Mouse (Mus musculus) liver, embryonic 11.5 days (tissue): ENCODE results near the gene 4930503E14Rik. TPM values are rescaled to one million over a fixed set of nuclear protein-coding genes. Genes with fewer than 3 reads are reported as not detected.
"Not testable (repeated sequence)": the region's sequence is repeated elsewhere in the genome, so short reads cannot be mapped to it uniquely, and the experiment has no call there.

Experiments
- ATAC-seq: fragments of 200-750 bp; cut with Nextera tagmentation; replicated peaks from 2 replicates; pipeline ENCODE4 v1.8.0; 2017; ENCODE audit warnings: moderate number of reproducible peaks, mild to moderate bottlenecking, moderate TSS enrichment, moderate library complexity; ENCODE audit not compliant: low FRiP score
- DNase-seq: peaks from one replicate; pipeline ENCODE4 v3.0.0-alpha.2; 2017; ENCODE audit warnings: low spot score
- H3K27ac ChIP-seq: fragments of 300-500 bp; sonication (generic); 2 replicates; pipeline ENCODE4 v1.5.1; 2014; ENCODE audit warnings: mild to moderate bottlenecking, low read depth, low read length, control low read depth
- H3K27me3 ChIP-seq: fragments of 300-500 bp; sonication (generic); replicated peaks from 2 replicates; pipeline ENCODE4 v1.6.1; 2014; ENCODE audit warnings: low read length, mixed read lengths; ENCODE audit not compliant: control insufficient read depth, insufficient read depth
- H3K36me3 ChIP-seq: fragments of 300-500 bp; sonication (generic); 2 replicates; pipeline ENCODE4 v1.6.1; 2014; ENCODE audit warnings: mild to moderate bottlenecking, low read length, moderate library complexity, mixed read lengths; ENCODE audit not compliant: control insufficient read depth, insufficient read depth
- H3K4me1 ChIP-seq: fragments of 300-500 bp; sonication (generic); replicated peaks from 2 replicates; pipeline ENCODE4 v1.6.1; 2014; ENCODE audit warnings: low read length, mixed read lengths; ENCODE audit not compliant: control insufficient read depth, insufficient read depth
- H3K4me2 ChIP-seq: fragments of 300-500 bp; sonication (generic); 2 replicates; pipeline ENCODE4 v1.6.1; 2014; ENCODE audit warnings: mild to moderate bottlenecking, control low read depth, moderate library complexity
- H3K4me3 ChIP-seq: fragments of 300-500 bp; sonication (generic); 2 replicates; pipeline ENCODE4 v1.5.1; 2014; ENCODE audit warnings: low read depth, low read length, control low read depth
- H3K9ac ChIP-seq: fragments of 300-500 bp; sonication (generic); 2 replicates; pipeline ENCODE4 v1.6.1; 2014; ENCODE audit warnings: low read depth, low read length, control low read depth
- H3K9me3 ChIP-seq: fragments of 300-500 bp; sonication (generic); 2 replicates; pipeline ENCODE4 v1.6.1; 2016; ENCODE audit warnings: low read length, inconsistent platforms, mixed read lengths; ENCODE audit not compliant: control insufficient read depth
- WGBS: fragments of 180-500 bp; shearing (Covaris S2); extraction: QIAGEN DNeasy Blood & Tissue Kit; methylation state at CpG from one replicate; pipeline ENCODE4 v1.1.7; 2014; 5-methylcytosine and 5-hydroxymethylcytosine counted together
- polyA plus RNA-seq: library from polyadenylated mRNA; unstranded; fragments of >200 nt; fragmentation: Nextera tagmentation; extraction: Ambion mirVana; gene quantifications from 2 replicates; pipeline ENCODE4 v1.2.1, GENCODE M21; 2014

The 4930503E14Rik gene
- not detected in 2 replicates for polyA plus RNA-seq

DNA sequence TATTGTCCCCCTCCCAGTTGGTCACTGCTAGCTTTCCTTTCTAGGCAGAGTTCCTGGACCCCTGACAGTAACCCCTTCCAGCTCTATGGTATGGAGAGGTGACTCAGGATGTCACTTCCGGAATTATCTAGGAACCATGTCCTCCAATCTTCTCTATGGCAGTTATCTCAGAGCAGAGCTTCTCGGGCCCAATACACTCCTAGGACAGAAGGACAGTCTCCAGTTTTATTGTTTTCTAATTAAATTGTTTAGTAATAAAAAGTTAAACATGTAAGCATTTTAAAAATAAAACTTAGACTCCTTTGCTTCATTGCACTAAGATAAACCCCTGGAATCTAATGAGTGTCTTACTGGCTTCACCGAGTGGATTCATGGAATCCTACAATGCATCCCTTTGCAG, at the start of gene 4930503E14Rik:
Gene 4930503E14Rik, minus strand, starts transcription at position 101 of the 400 bp plus-strand sequence.
- not testable (repeated sequence) for ATAC-seq, H3K27me3 ChIP-seq, H3K9me3 ChIP-seq, H3K4me3 ChIP-seq, DNase-seq, H3K4me1 ChIP-seq, H3K4me2 ChIP-seq, H3K9ac ChIP-seq, H3K27ac ChIP-seq, H3K36me3 ChIP-seq
- 87% methylated on average over 3 of the region's 3 CpGs for WGBS

DNA sequence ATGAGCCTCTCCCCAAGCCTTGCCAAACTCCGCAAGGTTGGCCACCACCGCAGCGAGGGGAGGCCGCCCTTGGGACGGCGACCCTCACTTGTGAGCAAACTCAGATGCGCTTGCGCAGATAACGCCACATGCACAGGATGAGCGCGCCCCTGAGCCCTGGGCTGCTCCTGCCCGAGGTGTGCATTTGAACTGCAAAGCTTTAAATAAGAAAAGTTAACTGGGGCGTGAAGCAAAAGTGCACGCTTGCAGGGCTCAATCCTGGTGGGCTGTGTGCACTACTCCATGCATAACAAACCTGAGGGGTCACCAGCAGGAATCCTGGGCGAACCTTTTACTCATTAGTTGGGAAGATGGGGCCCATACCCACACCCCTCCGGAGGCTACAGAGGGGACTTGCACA, 35.0 kb upstream of the 4930503E14Rik start:
- Histone ChIP-seq H3K36me3 (no peaks in the 10 kb centered on the region), H3K4me2 (no peak overlapping the region), H3K4me1 (no peaks in the 10 kb centered on the region), H3K27me3 (no peaks in the 10 kb centered on the region), H3K27ac (no peak overlapping the region), H3K9me3 (no peaks in the 10 kb centered on the region; the same call in 1 of the 2 replicates), H3K4me3 (no peak overlapping the region), H3K9ac (no peak overlapping the region)
- ATAC-seq (no peak), DNase-seq (no peak)
- 85% methylated on average over 16 of the region's 16 CpGs for WGBS

DNA sequence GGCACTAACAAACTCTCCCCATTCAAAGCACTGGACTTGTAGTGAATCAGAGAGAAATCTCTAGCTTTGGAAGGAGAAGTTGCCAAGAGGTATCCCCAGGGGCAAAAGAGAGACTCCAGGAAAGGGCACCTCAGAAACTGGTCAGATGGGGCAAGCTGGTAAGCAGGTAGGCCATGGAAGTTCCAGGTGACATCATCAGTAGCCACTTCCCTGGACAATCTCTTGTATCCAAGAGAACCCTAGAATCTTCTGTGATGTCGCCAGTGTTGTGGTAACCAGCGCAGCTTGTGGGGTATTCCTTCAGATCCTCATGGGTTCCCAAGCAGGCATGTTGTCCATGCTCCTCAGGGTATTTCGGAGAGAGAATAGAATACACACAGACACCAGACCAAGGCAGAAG, 15.7 kb downstream of the 4930503E14Rik start, which contains the start of gene Gm8212:
Gene Gm8212, plus strand, starts transcription at position 301 of the 400 bp plus-strand sequence.
- H3K4me1 ChIP-seq, H3K27ac ChIP-seq, H3K27me3 ChIP-seq, H3K4me2 ChIP-seq, H3K36me3 ChIP-seq, H3K4me3 ChIP-seq, DNase-seq, H3K9ac ChIP-seq, ATAC-seq, H3K9me3 ChIP-seq: not testable (repeated sequence)
- 100% methylated on average over 1 of the region's 3 CpGs for WGBS

DNA sequence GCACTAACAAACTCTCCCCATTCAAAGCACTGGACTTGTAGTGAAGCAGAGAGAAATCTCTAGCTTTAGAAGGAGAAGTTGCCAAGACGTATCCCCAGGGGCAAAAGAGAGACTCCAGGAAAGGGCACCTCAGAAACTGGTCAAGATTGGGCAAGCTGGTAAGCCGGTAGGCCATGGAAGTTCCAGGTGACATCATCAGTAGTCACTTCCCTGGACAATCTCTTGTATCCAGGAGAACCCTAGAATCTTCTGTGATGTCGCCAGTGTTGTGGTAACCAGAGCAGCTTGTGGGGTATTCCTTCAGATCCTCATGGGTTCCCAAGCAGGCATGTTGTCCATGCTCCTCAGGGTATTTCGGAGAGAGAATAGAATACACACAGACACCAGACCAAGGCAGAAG, 89.5 kb downstream of the 4930503E14Rik start, which contains the start of gene Gm3327:
Gene Gm3327, plus strand, starts transcription at position 301 of the 400 bp plus-strand sequence.
- WGBS: 81% methylated on average over 3 of the region's 4 CpGs
- not testable (repeated sequence) for H3K27me3 ChIP-seq, DNase-seq, H3K4me3 ChIP-seq, H3K9me3 ChIP-seq, H3K36me3 ChIP-seq, H3K27ac ChIP-seq, H3K4me2 ChIP-seq, H3K9ac ChIP-seq, ATAC-seq, H3K4me1 ChIP-seq

Other genes starting within 250 kb of the 4930503E14Rik start
- gene Ang6, start 211.0 kb downstream of the 4930503E14Rik start, polyA plus RNA-seq: not detected in 2 replicates
- gene Ear2, start 110.6 kb downstream of the 4930503E14Rik start, polyA plus RNA-seq: 8.9 and 10.3 TPM in 2 replicates
- gene Gm3327, start 89.4 kb downstream of the 4930503E14Rik start, polyA plus RNA-seq: not detected in 2 replicates
- not detected in 2 replicates for gene Gm8212, start 15.6 kb downstream of the 4930503E14Rik start, polyA plus RNA-seq
- not detected in 2 replicates for gene Gm8220, start 72.3 kb upstream of the 4930503E14Rik start, polyA plus RNA-seq
- gene Gm5930, start 125.3 kb upstream of the 4930503E14Rik start, polyA plus RNA-seq: not detected in 2 replicates
- not detected in 2 replicates for gene Gm8229, start 152.1 kb upstream of the 4930503E14Rik start, polyA plus RNA-seq
- not detected in 2 replicates for gene Gm3371, start 197.4 kb upstream of the 4930503E14Rik start, polyA plus RNA-seq
- not detected in 2 replicates for gene Gm8232, start 220.4 kb upstream of the 4930503E14Rik start, polyA plus RNA-seq